ENCODE assay signal across 28 mouse cellular contexts in genomic region chr7:46993079-46993478, GRCm38 (mm10). TPM values are rescaled to one million over a fixed set of nuclear protein-coding genes. Genes with fewer than 3 reads are reported as not detected.
"Had no signal": no experiment of that assay in that cellular context is flagged by ENCODE, and none has a peak within 500 bp of the region (broad histone marks: within the 10 kb centered on the region; RNA-seq: fewer than 3 reads in every experiment).

No protein-coding gene starts in this region.

- H3K27ac ChIP-seq: kidney, embryonic 15.5 days; limb, embryonic 12.5 days; limb, embryonic 15.5 days; liver, embryonic 12.5 days; liver, embryonic 15.5 days had no signal

- H3K4me2 ChIP-seq: kidney, embryonic 15.5 days; limb, embryonic 12.5 days; limb, embryonic 15.5 days; liver, embryonic 12.5 days; liver, embryonic 15.5 days; midbrain, embryonic 11.5 days had no signal

- H3K9ac ChIP-seq: kidney, embryonic 15.5 days; limb, embryonic 12.5 days; limb, embryonic 15.5 days; liver, embryonic 12.5 days; liver, embryonic 15.5 days had no signal

- DNase-seq: kidney, adult 11 months; kidney, adult 8-10 months; kidney, postnatal 10 days; kidney, postnatal 36 days; left cerebral cortex, postnatal 4 days; lung, adult 2 months; lung, postnatal 14 days; lung, postnatal 4 days; midbrain, embryonic 14.5 days; thymus, adult 18-20 months; thymus, postnatal 36 days had no signal

- ATAC-seq: liver, embryonic 12.5 days had no signal

- H3K9me3 ChIP-seq: kidney, embryonic 15.5 days; limb, embryonic 12.5 days; limb, embryonic 15.5 days; liver, embryonic 12.5 days; liver, embryonic 15.5 days; megakaryocyte, embryonic 14.5 days had no signal

- H3K27me3 ChIP-seq: kidney, embryonic 15.5 days; limb, embryonic 12.5 days; limb, embryonic 15.5 days; liver, embryonic 12.5 days; liver, embryonic 15.5 days; megakaryocyte, embryonic 14.5 days had no signal

- H3K4me1 ChIP-seq: kidney, embryonic 15.5 days; limb, embryonic 12.5 days had no signal

- H3K4me3 ChIP-seq: kidney, embryonic 15.5 days; limb, embryonic 12.5 days; limb, embryonic 15.5 days; liver, embryonic 12.5 days; liver, embryonic 15.5 days; megakaryocyte, embryonic 14.5 days had no signal

RNA-seq across cellular contexts. Expression of gene Gm9999, which starts 9.7 kb away (rescaled TPM):
- total RNA-seq: layer of hippocampus, postnatal 14 days; left cerebral cortex, adult 8-10 months; left cerebral cortex, postnatal 14 days; left cerebral cortex, postnatal 4 days; midbrain, postnatal 0 days had no signal
- polyA plus RNA-seq: kidney, embryonic 15.5 days; limb, embryonic 12.5 days; limb, embryonic 15.5 days; liver, embryonic 12.5 days; liver, embryonic 15.5 days; lung, adult 2 months; lung, embryonic 16.5 days; midbrain, embryonic 11.5 days; midbrain, embryonic 14.5 days; midbrain, postnatal 0 days; neural tube, embryonic 11.5 days; neural tube, embryonic 14.5 days; small intestine, adult 2 months; stomach, embryonic 16.5 days; urinary bladder, adult 2 months had no signal
